9 mouse cellular contexts compared by ENCODE assay signal in genomic region chr13:97938596-97939297, GRCm38 (mm10).
A peak's percentile ranks its signal among the peaks of the same experiment; 100 is the strongest.
DNase-seq lines count a peak whose midpoint lies in the region; ATAC-seq lines count a peak whose summit lies in the region.
"Had no signal": no experiment of that assay in that cellular context is flagged by ENCODE, and none has a peak within 500 bp of the region (broad histone marks: within the 10 kb centered on the region; RNA-seq: fewer than 3 reads in every experiment).

No protein-coding gene starts in this region.

- no peak overlapping the region for H3K27ac ChIP-seq in embryonic facial prominence, embryonic 10.5 days (replicated peaks)
- H3K27ac ChIP-seq in kidney, embryonic 15.5 days, result no peak overlapping the region
- H3K27ac ChIP-seq in limb, embryonic 15.5 days, result no peak overlapping the region
- H3K27ac ChIP-seq: embryonic facial prominence, embryonic 15.5 days had no signal

- no peaks in the 10 kb centered on the region for H3K36me3 ChIP-seq in embryonic facial prominence, embryonic 10.5 days (replicated peaks)
- peaks cover 27% of the 10 kb centered on the region for H3K36me3 ChIP-seq in kidney, embryonic 15.5 days
- H3K36me3 ChIP-seq in limb, embryonic 15.5 days, result no peaks in the 10 kb centered on the region
- no peaks in the 10 kb centered on the region for H3K36me3 ChIP-seq in splenic B cell, adult 2 months (ENCODE audit: control insufficient read depth, insufficient read depth, low read length, poor library complexity, severe bottlenecking)
- H3K36me3 ChIP-seq: embryonic facial prominence, embryonic 15.5 days had no signal

- ATAC-seq in kidney, embryonic 15.5 days (replicated peaks; ENCODE audit: low FRiP score), result peak; percentile 79; the same call in 1 of the 2 replicates
- ATAC-seq in limb, embryonic 15.5 days (ENCODE audit: insufficient number of reproducible peaks, low FRiP score, low TSS enrichment, low read depth), result peak; percentile 57; the same call in 1 of the 2 replicates

- peaks cover 4% of the 10 kb centered on the region; the same call in 1 of the 2 replicates for H3K27me3 ChIP-seq in embryonic facial prominence, embryonic 10.5 days (replicated peaks; ENCODE audit: low read depth, poor library complexity, severe bottlenecking)
- H3K27me3 ChIP-seq in kidney, embryonic 15.5 days, result 0 out of 2 replicates have a peak, but pooled peaks cover 3% of the 10 kb centered on the region
- H3K27me3 ChIP-seq in limb, embryonic 15.5 days, result no peaks in the 10 kb centered on the region
- H3K27me3 ChIP-seq in splenic B cell, adult 2 months (ENCODE audit: control insufficient read depth, insufficient read depth, low read length, poor library complexity, severe bottlenecking), result no peaks in the 10 kb centered on the region
- H3K27me3 ChIP-seq: embryonic facial prominence, embryonic 15.5 days had no signal

- H3K9ac ChIP-seq in kidney, embryonic 15.5 days, result no peak overlapping the region
- H3K9ac ChIP-seq in limb, embryonic 15.5 days, result no peak overlapping the region
- H3K9ac ChIP-seq: embryonic facial prominence, embryonic 15.5 days had no signal

- no peak overlapping the region for H3K4me2 ChIP-seq in kidney, embryonic 15.5 days
- H3K4me2 ChIP-seq in limb, embryonic 15.5 days, result no peak overlapping the region
- H3K4me2 ChIP-seq: embryonic facial prominence, embryonic 15.5 days had no signal

- no peaks in the 10 kb centered on the region for H3K9me3 ChIP-seq in embryonic facial prominence, embryonic 10.5 days
- H3K9me3 ChIP-seq in kidney, embryonic 15.5 days (replicated peaks), result no peaks in the 10 kb centered on the region
- H3K9me3 ChIP-seq in limb, embryonic 15.5 days, result no peaks in the 10 kb centered on the region
- H3K9me3 ChIP-seq: embryonic facial prominence, embryonic 15.5 days had no signal

- peaks cover 18% of the 10 kb centered on the region for H3K4me1 ChIP-seq in embryonic facial prominence, embryonic 10.5 days
- H3K4me1 ChIP-seq in kidney, embryonic 15.5 days, result peaks cover 9% of the 10 kb centered on the region; the same call in 1 of the 2 replicates
- H3K4me1 ChIP-seq in limb, embryonic 15.5 days, result peaks cover 34% of the 10 kb centered on the region

- H3K4me3 ChIP-seq in embryonic facial prominence, embryonic 10.5 days, result no peak overlapping the region
- H3K4me3 ChIP-seq in kidney, embryonic 15.5 days (replicated peaks), result no peak overlapping the region
- no peak overlapping the region for H3K4me3 ChIP-seq in limb, embryonic 15.5 days
- H3K4me3 ChIP-seq: embryonic facial prominence, embryonic 15.5 days had no signal

- DNase-seq in A20 (ENCODE audit: low read depth, low spot score), result peak; percentile 77
- peak; percentile 93 for DNase-seq in adrenal gland, postnatal 14 days
- DNase-seq in embryonic facial prominence, embryonic 10.5 days (ENCODE audit: low spot score), result peak; percentile 92
- peak; percentile 89 for DNase-seq in heart, adult 8-10 months (ENCODE audit: low spot score)
- DNase-seq in natural killer cell, adult 2 months (ENCODE audit: low spot score in 2 of 2), result peak; percentile 86 to 90
- DNase-seq in splenic B cell, adult 2 months (ENCODE audit: low read depth, low spot score), result peak; percentile 91

- WGBS in embryonic facial prominence, embryonic 10.5 days, result 36% methylated on average over 18 of the region's 18 CpGs
- WGBS in kidney, embryonic 15.5 days, result 34% methylated on average over 18 of the region's 18 CpGs
- 30% methylated on average over 18 of the region's 18 CpGs for WGBS in limb, embryonic 15.5 days
